Mouse (Mus musculus): ENCODE measurements around the gene Dpp8. TPM values are rescaled to one million over a fixed set of nuclear protein-coding genes. Genes with fewer than 3 reads are reported as not detected.

The Dpp8 gene
- polyA plus RNA-seq, 1 experiment from 2014 or later = 34.8 TPM

GRCm38 (mm10) chr9:65001481-65001880 lies 30.7 kb upstream of the Dpp8 start:
- Histone ChIP-seq H3K9ac (no peak overlapping the region), H3K36me3 (ENCODE audit: insufficient read depth) (peaks cover 68% of the 10 kb centered on the region), H3K27ac (ENCODE audit: low read depth) (no peak overlapping the region), H3K27me3 (ENCODE audit: insufficient read depth, low read length) (no peaks in the 10 kb centered on the region), H3K4me3 (ENCODE audit: low read depth, low read length) (no peak overlapping the region), H3K4me2 (no peak overlapping the region), H3K9me3 (ENCODE audit: low read depth, low read length) (no peaks in the 10 kb centered on the region), H3K4me1 (ENCODE audit: insufficient read depth) (no peaks in the 10 kb centered on the region)
- 71% methylated on average over 4 of the region's 4 CpGs for WGBS
- no peak for DNase-seq
- TF ChIP-seq CTCF (IDR thresholded peaks at IDR 0.05; ENCODE audit: low read depth) = no peak
- no peak for ATAC-seq (ENCODE audit: insufficient read depth)

- Histone ChIP-seq H3K4me1 (ENCODE audit: insufficient read depth) (no peaks in the 10 kb centered on the region), H3K4me3 (ENCODE audit: low read depth, low read length) (no peak overlapping the region), H3K9ac (no peak overlapping the region), H3K36me3 (ENCODE audit: insufficient read depth) (peaks cover 41% of the 10 kb centered on the region), H3K27ac (ENCODE audit: low read depth) (no peak overlapping the region), H3K4me2 (no peak overlapping the region), H3K27me3 (ENCODE audit: insufficient read depth, low read length) (no peaks in the 10 kb centered on the region), H3K9me3 (ENCODE audit: low read depth, low read length) (no peaks in the 10 kb centered on the region)
- TF ChIP-seq CTCF (IDR thresholded peaks at IDR 0.05; ENCODE audit: low read depth) = no peak
- DNase-seq = no peak
- WGBS = 89% methylated on average over 8 of the region's 8 CpGs
- no peak for ATAC-seq (ENCODE audit: insufficient read depth)
Observed at GRCm38 (mm10) chr9:65005737-65006136, 26.5 kb upstream of the Dpp8 start.

GRCm38 (mm10) chr9:65010632-65011031 lies 21.6 kb upstream of the Dpp8 start:
- 78% methylated on average over 8 of the region's 8 CpGs for WGBS
- H3K27me3 ChIP-seq (ENCODE audit: insufficient read depth, low read length) = no peaks in the 10 kb centered on the region
- H3K27ac ChIP-seq (ENCODE audit: low read depth) = no peak overlapping the region
- DNase-seq (no peak), ATAC-seq (ENCODE audit: insufficient read depth) (no peak)
- 0 out of 2 replicates have a peak, but pooled peaks cover 8% of the 10 kb centered on the region for H3K36me3 ChIP-seq (ENCODE audit: insufficient read depth)
- no peaks in the 10 kb centered on the region for H3K4me1 ChIP-seq (ENCODE audit: insufficient read depth)
- H3K9ac ChIP-seq = no peak overlapping the region
- no peak overlapping the region for H3K4me3 ChIP-seq (ENCODE audit: low read depth, low read length)
- H3K4me2 ChIP-seq = no peak overlapping the region
- TF ChIP-seq CTCF (IDR thresholded peaks at IDR 0.05; ENCODE audit: low read depth) = no peak
- no peaks in the 10 kb centered on the region for H3K9me3 ChIP-seq (ENCODE audit: low read depth, low read length)

- H3K27me3 ChIP-seq (ENCODE audit: insufficient read depth, low read length) = no peaks in the 10 kb centered on the region
- no peak overlapping the region for H3K4me3 ChIP-seq (ENCODE audit: low read depth, low read length)
- 0 out of 2 replicates have a peak, but pooled peaks cover 2% of the 10 kb centered on the region for H3K36me3 ChIP-seq (ENCODE audit: insufficient read depth)
- TF ChIP-seq CTCF (IDR thresholded peaks at IDR 0.05; ENCODE audit: low read depth) = peak; percentile 49
- ATAC-seq (ENCODE audit: insufficient read depth) = no peak
- 0 out of 2 replicates have a peak, but pooled peaks cover 5% of the 10 kb centered on the region for H3K4me1 ChIP-seq (ENCODE audit: insufficient read depth)
- no peak overlapping the region for H3K9ac ChIP-seq
- no peaks in the 10 kb centered on the region for H3K9me3 ChIP-seq (ENCODE audit: low read depth, low read length)
- no peak overlapping the region for H3K4me2 ChIP-seq
- peak; percentile 52 for DNase-seq
- WGBS = 50% methylated on average over 6 of the region's 6 CpGs
- H3K27ac ChIP-seq (ENCODE audit: low read depth) = no peak overlapping the region
Observed at GRCm38 (mm10) chr9:65011304-65011703, 20.9 kb upstream of the Dpp8 start.

DNA sequence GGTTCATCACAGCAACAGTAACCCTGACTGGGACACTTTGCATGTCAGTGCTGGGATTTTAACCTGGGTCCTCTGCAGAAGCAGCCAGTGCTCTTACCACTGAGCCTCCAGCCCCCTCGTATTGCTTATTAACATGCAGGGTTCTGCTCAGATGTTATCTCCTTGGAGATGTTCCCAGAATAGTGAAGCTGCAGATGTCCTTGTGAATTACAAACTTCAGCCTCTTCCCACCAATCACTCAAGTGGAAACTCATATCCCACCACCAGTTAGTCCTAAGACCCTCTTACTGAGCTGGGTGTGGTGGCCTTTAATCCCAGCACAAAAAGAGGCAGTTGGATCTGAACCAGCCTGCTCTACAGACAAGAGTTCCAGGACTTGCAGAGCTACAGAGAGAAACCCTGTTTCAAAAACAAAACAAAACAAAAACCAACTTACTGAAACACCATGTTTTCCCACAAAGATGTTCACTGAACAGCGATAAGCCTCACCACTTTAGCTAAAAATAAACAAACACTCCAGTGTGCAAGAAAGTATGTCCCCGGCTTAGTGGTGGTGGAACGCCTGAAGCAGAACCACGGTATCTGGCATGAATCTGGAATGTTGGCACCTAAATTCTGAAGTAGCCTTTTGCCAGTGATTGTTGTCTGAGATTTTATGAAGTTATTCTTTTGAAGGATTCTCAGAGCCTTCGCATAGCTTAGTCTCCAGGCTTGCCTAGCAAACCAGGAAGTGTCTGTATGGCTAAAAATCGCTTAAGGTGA lies 16.6 kb upstream of the Dpp8 start:
- WGBS = 34% methylated on average over 7 of the region's 7 CpGs
- H3K4me2 ChIP-seq = no peak overlapping the region
- no peak for ATAC-seq (ENCODE audit: insufficient read depth)
- no peaks in the 10 kb centered on the region for H3K9me3 ChIP-seq (ENCODE audit: low read depth, low read length)
- DNase-seq = peak; percentile 22
- H3K27ac ChIP-seq (ENCODE audit: low read depth) = no peak overlapping the region
- peaks cover 14% of the 10 kb centered on the region for H3K4me1 ChIP-seq (ENCODE audit: insufficient read depth)
- no peak overlapping the region for H3K4me3 ChIP-seq (ENCODE audit: low read depth, low read length)
- TF ChIP-seq CTCF (IDR thresholded peaks at IDR 0.05; ENCODE audit: low read depth) = no peak
- H3K27me3 ChIP-seq (ENCODE audit: insufficient read depth, low read length) = no peaks in the 10 kb centered on the region
- no peak overlapping the region for H3K9ac ChIP-seq
- H3K36me3 ChIP-seq (ENCODE audit: insufficient read depth) = no peaks in the 10 kb centered on the region

DNA sequence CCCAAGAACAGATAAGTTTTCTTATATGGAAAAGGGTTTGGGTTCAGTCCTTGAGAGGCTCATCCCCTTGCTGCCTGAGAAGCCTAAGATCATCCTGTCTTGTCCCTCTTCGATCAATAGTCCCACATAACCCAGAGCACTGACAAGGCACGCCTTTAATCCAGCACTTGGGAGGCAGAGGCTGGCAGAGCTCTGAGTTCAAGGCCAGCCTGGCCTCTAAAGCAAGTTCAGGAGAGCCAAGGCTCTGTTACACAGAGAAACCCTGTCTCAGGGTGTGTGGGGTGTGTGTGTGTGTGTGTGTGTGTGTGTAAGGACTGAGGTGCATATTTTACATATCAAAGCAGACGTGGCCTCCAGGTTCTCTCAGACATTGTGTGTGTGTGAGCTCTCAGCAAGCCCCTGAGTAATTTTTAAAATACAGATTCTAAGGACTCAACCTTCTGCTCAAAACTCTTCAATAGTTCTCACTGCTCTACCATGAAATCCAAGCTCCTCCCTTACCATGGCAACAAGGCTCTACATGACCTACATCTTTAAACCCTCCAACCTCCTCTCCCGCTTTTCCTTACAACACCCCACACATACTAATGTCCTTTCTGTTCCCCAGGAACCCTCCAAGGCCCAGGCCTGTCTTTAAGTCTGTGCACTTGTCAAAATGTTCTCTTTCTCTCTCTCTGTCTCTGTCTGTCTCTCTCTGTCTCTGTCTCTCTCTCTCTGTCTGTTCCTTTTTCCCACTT lies 15.8 kb upstream of the Dpp8 start:
- ATAC-seq (ENCODE audit: insufficient read depth) = no peak
- Histone ChIP-seq H3K9me3 (ENCODE audit: low read depth, low read length) (no peaks in the 10 kb centered on the region), H3K27me3 (ENCODE audit: insufficient read depth, low read length) (no peaks in the 10 kb centered on the region), H3K4me1 (ENCODE audit: insufficient read depth) (peaks cover 14% of the 10 kb centered on the region), H3K4me2 (no peak overlapping the region), H3K27ac (ENCODE audit: low read depth) (no peak overlapping the region), H3K9ac (no peak overlapping the region), H3K36me3 (ENCODE audit: insufficient read depth) (no peaks in the 10 kb centered on the region), H3K4me3 (ENCODE audit: low read depth, low read length) (no peak overlapping the region)
- WGBS = 67% methylated on average over 4 of the region's 4 CpGs
- no peak for TF ChIP-seq CTCF (IDR thresholded peaks at IDR 0.05; ENCODE audit: low read depth)
- DNase-seq = no peak
